Mouse (Mus musculus) adrenal gland, postnatal 0 days (tissue): ENCODE data around the gene Cldn34d. TPM values are rescaled to one million over a fixed set of nuclear protein-coding genes. Genes with fewer than 3 reads are reported as not detected.

Experiments
- polyA plus RNA-seq: library from polyadenylated mRNA; unstranded; fragments of >200 nt; fragmentation: Nextera tagmentation; extraction: Ambion mirVana; gene quantifications from 2 replicates; pipeline ENCODE4 v1.2.1, GENCODE M21; 2015

Cldn34d gene
- not detected in 2 replicates for polyA plus RNA-seq

GRCm38 (mm10) chrX:76602824-76603223, at the start of gene Cldn34d:
TSS of gene Cldn34d (minus strand) at chrX:76602924.

Other genes starting within 250 kb of the Cldn34d start
- not detected in 2 replicates for gene Cldn34b4, start 209.6 kb downstream of the Cldn34d start, polyA plus RNA-seq